Comparison of ENCODE assay signal across 9 mouse cellular contexts in genomic region chr8:120190810-120191413, GRCm38 (mm10). TPM values are rescaled to one million over a fixed set of nuclear protein-coding genes. Genes with fewer than 3 reads are reported as not detected.
A peak's percentile ranks its signal among the peaks of the same experiment; 100 is the strongest.
DNase-seq lines count a peak whose midpoint lies in the region; ATAC-seq and TF ChIP-seq lines count a peak whose summit lies in the region.
"Had no signal": no experiment of that assay in that cellular context is flagged by ENCODE, and none has a peak within 500 bp of the region (broad histone marks: within the 10 kb centered on the region; RNA-seq: fewer than 3 reads in every experiment).

No protein-coding gene starts in this region.

- no peak for TF ChIP-seq CTCF in MEL (IDR thresholded peaks at IDR 0.05 in 2 of 3, conservative IDR thresholded peaks at IDR 0.05 in 1 of 3; ENCODE audit: control insufficient read depth in 1 of 3, insufficient read depth in 1 of 3, low read depth in 2 of 3, low read length in 3 of 3, poor library complexity in 1 of 3, severe bottlenecking in 1 of 3)

- no peaks in the 10 kb centered on the region for H3K36me3 ChIP-seq in MEL (ENCODE audit: control insufficient read depth in 1 of 2, insufficient read depth in 2 of 2, low read length in 2 of 2)
- H3K36me3 ChIP-seq in hindbrain, embryonic 11.5 days (ENCODE audit: control insufficient read depth, insufficient read depth, low read length), result no peaks in the 10 kb centered on the region

- ATAC-seq in hindbrain, embryonic 11.5 days (ENCODE audit: low FRiP score), result peak; percentile 73; the same call in 1 of the 2 replicates
- no peak for ATAC-seq in CD4-positive, CD25-positive, alpha-beta regulatory T cell, adult 4 months

- 53% methylated on average over 10 of the region's 20 CpGs for WGBS in hindbrain, embryonic 11.5 days

- TF ChIP-seq POLR2A in MEL (IDR thresholded peaks at IDR 0.05; ENCODE audit: control insufficient read depth in 1 of 2, insufficient read depth in 1 of 2, low read depth in 1 of 2, low read length in 2 of 2, poor library complexity in 1 of 2), result no peak

- no peak overlapping the region for H3K27ac ChIP-seq in MEL (ENCODE audit: control insufficient read depth, low read depth, low read length)
- peak overlapping the region; percentile 70 for H3K27ac ChIP-seq in hindbrain, embryonic 11.5 days (ENCODE audit: low read depth, low read length)

- H3K9ac ChIP-seq in MEL (ENCODE audit: control insufficient read depth, low read depth, low read length, poor library complexity, severe bottlenecking), result no peak overlapping the region
- H3K9ac ChIP-seq in hindbrain, embryonic 11.5 days (ENCODE audit: low read depth, low read length), result 0 out of 2 replicates have a peak overlapping the region, but pooled peaks have one; percentile 2

- no peak overlapping the region for H3K4me3 ChIP-seq in MEL (ENCODE audit: control insufficient read depth in 1 of 2, insufficient read depth in 1 of 2, low read depth in 2 of 2, low read length in 2 of 2)
- H3K4me3 ChIP-seq in hindbrain, embryonic 11.5 days (ENCODE audit: low read depth, low read length), result peak overlapping the region; percentile 4; the same call in 1 of the 2 replicates

- no peaks in the 10 kb centered on the region for H3K4me1 ChIP-seq in MEL (ENCODE audit: control insufficient read depth in 1 of 2, insufficient read depth in 2 of 2, low read length in 2 of 2)
- peaks cover 12% of the 10 kb centered on the region for H3K4me1 ChIP-seq in hindbrain, embryonic 11.5 days (replicated peaks; ENCODE audit: control insufficient read depth, insufficient read depth, low read length)

- H3K27me3 ChIP-seq in MEL (ENCODE audit: control insufficient read depth in 1 of 2, insufficient read depth in 2 of 2, low read length in 2 of 2), result no peaks in the 10 kb centered on the region
- no peaks in the 10 kb centered on the region for H3K27me3 ChIP-seq in hindbrain, embryonic 11.5 days (ENCODE audit: control insufficient read depth, insufficient read depth, low read length)

- TF ChIP-seq RAD21 in MEL (IDR thresholded peaks at IDR 0.05; ENCODE audit: low read depth, low read length), result no peak

- TF ChIP-seq EP300 in MEL (IDR thresholded peaks at IDR 0.05; ENCODE audit: low read depth in 1 of 2, low read length in 2 of 2), result no peak

- H3K79me2 ChIP-seq in MEL (ENCODE audit: control insufficient read depth, insufficient read depth, low read length, poor library complexity), result no peaks in the 10 kb centered on the region

- 0 out of 2 replicates have a peak overlapping the region, but pooled peaks have one; percentile 17 for H3K4me2 ChIP-seq in hindbrain, embryonic 11.5 days (replicated peaks; ENCODE audit: low read depth, low read length)

- H3K9me3 ChIP-seq in MEL (replicated peaks; ENCODE audit: insufficient read depth, low read length), result no peaks in the 10 kb centered on the region
- no peaks in the 10 kb centered on the region for H3K9me3 ChIP-seq in hindbrain, embryonic 11.5 days (ENCODE audit: control insufficient read depth, low read length)

- no peak for DNase-seq in MEL (ENCODE audit: low read depth, low spot score)
- DNase-seq in cerebellum, postnatal 10 days, result peak; percentile 92 to 95
- DNase-seq in frontal cortex, postnatal 14 days (ENCODE audit: low spot score in 2 of 2), result peak; percentile 72 to 73
- peak; percentile 48 for DNase-seq in hindbrain, embryonic 11.5 days (ENCODE audit: low spot score)
- peak; percentile 39 for DNase-seq in layer of hippocampus, adult 9-10 months (ENCODE audit: low spot score)
- DNase-seq in lung, adult 18-20 months, result peak; percentile 94 to 96
- DNase-seq in ovary, postnatal 14 days (ENCODE audit: low spot score), result peak; percentile 97

TF ChIP-seq in MEL, 35 proteins besides CTCF, POLR2A, EP300 and RAD21:
- TF ChIP-seq USF1 (IDR thresholded peaks at IDR 0.05; ENCODE audit: low read depth, low read length) (peak; percentile 52; the same call in 1 of the 2 replicates), TBP (IDR thresholded peaks at IDR 0.05; ENCODE audit: low read depth, low read length) (no peak), MYB (IDR thresholded peaks at IDR 0.05; ENCODE audit: low read depth, low read length) (no peak)

RNA-seq across cellular contexts. Expression of gene Fam92b, which starts 13.6 kb away (rescaled TPM):
- total RNA-seq in MEL (2012; rRNA removed), result not detected in 2 replicates
- polyA plus RNA-seq in MEL (2012; ENCODE audit: insufficient read depth in 1 of 2, insufficient read length in 2 of 2, low read depth in 1 of 2, low replicate concordance in 2 of 2, missing spikeins in 1 of 2), result not detected
- 2.1 and 2.7 TPM in 2 replicates for polyA plus RNA-seq in hindbrain, embryonic 11.5 days (2014; fragmentation: Nextera tagmentation; extraction: Ambion mirVana)
- not detected for polyA plus RNA-seq in CD4-positive, CD25-positive, alpha-beta regulatory T cell, adult 4 months (2017; shearing (Covaris generic))
- total RNA-seq: ES-E14 had no signal

RNA-seq across cellular contexts. Expression of gene Gse1, which starts 37.3 kb away (rescaled TPM):
- 23.1 and 23.6 TPM in 2 replicates for total RNA-seq in MEL (2012; rRNA removed)
- polyA plus RNA-seq in MEL (2012; ENCODE audit: insufficient read depth in 1 of 2, insufficient read length in 2 of 2, low read depth in 1 of 2, low replicate concordance in 2 of 2, missing spikeins in 1 of 2), result 100 to 1,000 TPM in 1 of 2 experiments, 10 to 100 TPM in 1; 66.9 to 128 TPM
- 16.5 and 17.8 TPM in 2 replicates for polyA plus RNA-seq in hindbrain, embryonic 11.5 days (2014; fragmentation: Nextera tagmentation; extraction: Ambion mirVana)
- polyA plus RNA-seq in CD4-positive, CD25-positive, alpha-beta regulatory T cell, adult 4 months (2017; shearing (Covaris generic)), result 1 to 10 TPM; 2.2 to 4.2 TPM
